Mouse (Mus musculus) adrenal gland, postnatal 4 days (tissue): ENCODE results near the gene Fndc1. TPM values are rescaled to one million over a fixed set of nuclear protein-coding genes. Genes with fewer than 3 reads are reported as not detected.

ENCODE experiments used
- DNase-seq, 2 experiments: peaks; one replicate each; pipeline ENCODE4 v3.0.0; 2021 to 2022; ENCODE audit warnings: low spot score in 2 of 2, mixed read lengths in 2 of 2
- long read RNA-seq, 2 experiments: library from polyadenylated mRNA; stranded (forward); transcript quantifications; one replicate each; pipeline ENCODE4 v2.0.0; 2021
- total RNA-seq, 2 experiments: library from RNA; stranded (reverse); gene quantifications; 2 replicates each; pipeline ENCODE4 v1.2.3; 2021

The Fndc1 gene
- 10 to 100 TPM; 38.7 to 48.5 TPM for total RNA-seq
- long read RNA-seq, experiment 1, partial matches to known transcripts, result 3 of 6 reads
- long read RNA-seq, experiment 1, other reads (novel, unspliced or antisense), result 3 of 6 reads
- long read RNA-seq, experiment 2, partial matches to known transcripts, result 5 of 6 reads
- long read RNA-seq, experiment 2, other reads (novel, unspliced or antisense), result 1 of 6 reads

GRCm38 (mm10) chr17:7826819-7827515, at the start of gene Fndc1:
TSS of gene Fndc1 (minus strand) at chr17:7827302.
- peak; percentile 25 to 29 for DNase-seq

GRCm38 (mm10) chr17:7876541-7876940, 49.4 kb upstream of the Fndc1 start:
- no peak for DNase-seq

DNA sequence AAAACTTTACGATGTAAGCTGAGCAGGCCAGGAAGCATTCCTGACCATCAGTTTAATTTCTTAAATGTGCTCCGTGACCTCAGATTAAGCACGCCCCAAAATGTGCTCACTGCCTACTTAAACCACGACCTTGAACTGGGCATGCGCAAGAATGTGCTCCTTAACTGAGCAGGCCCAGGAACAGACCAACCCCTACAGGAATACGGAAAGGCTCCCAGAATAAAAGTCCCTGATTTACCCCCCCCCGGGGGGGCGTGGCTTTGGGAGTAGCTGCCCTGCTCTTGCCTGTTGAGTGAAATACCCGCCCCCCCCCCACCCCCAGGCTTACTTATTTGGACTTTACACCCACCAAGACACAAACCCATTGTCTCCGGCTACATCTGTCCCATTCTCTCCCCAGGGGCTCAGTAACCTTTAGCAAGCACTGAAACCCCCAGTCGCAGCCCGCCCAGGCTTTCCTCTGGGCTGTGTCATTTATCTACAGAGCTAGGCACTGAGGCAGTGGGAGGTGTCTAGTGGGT, 48.9 kb upstream of the Fndc1 start:
- no peak for DNase-seq

DNA sequence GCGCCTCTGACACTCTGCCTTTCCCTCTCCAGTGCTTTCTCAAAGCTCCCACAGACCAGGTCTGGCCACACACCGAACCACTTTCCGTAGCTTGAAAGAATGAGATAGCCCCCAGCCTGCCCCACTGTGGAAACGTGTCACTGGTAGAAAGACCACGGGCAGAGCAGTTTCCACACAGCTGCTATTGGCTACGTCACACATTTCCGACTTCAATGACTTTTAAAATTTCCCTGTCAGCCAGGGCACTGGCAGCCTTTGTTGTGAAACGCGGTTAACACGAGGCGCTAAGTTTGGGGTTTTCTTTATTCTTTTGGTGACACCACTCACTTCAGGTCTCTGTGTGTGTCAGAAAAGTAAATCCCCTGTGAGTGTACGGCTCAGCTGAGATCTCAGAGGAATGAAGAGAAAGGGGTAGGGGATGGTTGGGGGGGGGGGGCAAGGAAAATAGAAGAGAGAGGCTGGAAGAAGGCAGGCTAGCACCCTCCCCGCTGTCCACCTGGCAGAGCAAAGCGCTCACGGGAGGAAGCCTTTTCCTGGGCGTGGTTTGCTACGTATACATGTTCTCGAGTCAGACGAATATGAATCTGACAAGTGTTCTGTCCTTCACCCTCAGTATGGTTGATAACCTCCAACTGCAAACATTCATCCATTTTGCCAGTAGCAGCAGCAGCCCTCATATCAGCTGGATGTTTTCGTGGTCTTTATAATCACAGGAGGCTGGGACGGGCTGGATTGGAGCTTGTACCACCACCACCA, 47.9 kb upstream of the Fndc1 start:
- DNase-seq, result no peak

DNA sequence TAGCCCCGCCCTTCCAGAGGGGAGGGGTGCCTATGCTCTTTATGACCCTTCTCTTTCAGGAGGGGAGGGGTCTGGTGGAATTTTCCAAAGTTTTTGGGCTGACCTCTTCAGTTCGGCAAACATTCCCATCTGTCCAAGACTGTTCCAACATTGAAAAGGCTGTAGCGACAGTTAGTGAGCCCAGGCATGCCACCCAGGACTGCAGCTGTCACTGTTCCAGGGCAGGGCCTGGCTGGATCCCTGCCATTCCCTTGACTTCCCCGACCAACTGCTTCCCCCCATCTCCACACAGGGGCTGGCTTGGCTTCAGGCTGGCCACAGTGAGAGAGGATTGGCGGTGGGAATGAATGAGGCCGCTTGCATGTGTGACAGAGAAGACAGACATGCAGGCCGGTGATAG, 46.3 kb upstream of the Fndc1 start:
- DNase-seq, result no peak

DNA sequence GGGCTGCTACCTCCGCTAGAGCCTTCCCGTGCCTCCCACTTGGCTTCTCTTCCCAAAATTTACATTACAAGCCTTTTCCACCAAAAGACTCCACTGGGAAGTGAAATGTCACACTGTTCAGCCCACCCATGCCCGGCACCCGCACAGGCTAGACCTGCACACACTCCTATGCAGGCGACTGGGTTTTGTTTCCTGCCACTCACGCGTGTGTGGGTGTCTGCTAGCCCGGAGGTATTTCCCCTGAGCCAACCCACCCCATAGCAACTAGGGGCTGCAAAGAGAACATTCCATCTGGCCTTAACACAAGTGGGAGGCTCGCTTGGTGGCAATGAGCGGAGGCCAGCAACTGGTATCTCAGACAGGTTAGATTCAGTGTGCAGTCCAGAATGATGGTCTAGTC, 44.7 kb upstream of the Fndc1 start:
- DNase-seq, result no peak

DNA sequence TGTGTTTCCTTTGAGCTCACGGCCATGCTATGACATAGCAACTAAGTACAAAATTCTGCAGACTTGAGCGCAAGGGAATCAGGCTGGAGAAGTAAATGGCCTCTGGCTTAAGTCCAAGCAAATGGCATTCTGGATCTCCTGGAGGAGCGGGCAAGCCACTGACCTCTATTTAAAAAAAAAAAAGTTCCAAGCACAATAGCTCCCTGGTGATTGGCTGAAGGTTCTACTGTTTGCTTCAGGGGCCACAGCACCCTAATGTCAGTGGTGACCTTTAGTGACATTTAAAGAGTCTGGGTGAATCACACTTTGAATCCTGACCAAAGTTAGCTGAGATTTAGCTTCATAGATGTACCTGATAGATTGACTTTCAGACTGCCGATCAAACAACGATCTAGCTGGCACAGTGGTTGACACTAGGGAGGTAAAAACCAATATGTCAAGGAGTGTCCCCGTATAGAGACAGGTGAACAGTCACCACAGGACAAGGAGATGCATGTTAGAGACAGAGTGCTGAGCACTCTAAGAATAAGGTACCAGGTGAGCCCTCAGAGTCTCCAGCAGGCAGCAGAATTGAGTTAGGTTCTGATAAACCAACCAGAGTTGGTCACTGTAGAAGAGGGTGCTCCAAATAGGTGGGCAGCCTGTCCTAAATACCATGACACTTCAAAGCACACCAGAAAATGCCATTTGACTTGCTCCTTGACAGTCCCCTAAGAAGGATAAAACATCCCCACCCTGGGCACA, 43.9 kb upstream of the Fndc1 start:
- no peak for DNase-seq

DNA sequence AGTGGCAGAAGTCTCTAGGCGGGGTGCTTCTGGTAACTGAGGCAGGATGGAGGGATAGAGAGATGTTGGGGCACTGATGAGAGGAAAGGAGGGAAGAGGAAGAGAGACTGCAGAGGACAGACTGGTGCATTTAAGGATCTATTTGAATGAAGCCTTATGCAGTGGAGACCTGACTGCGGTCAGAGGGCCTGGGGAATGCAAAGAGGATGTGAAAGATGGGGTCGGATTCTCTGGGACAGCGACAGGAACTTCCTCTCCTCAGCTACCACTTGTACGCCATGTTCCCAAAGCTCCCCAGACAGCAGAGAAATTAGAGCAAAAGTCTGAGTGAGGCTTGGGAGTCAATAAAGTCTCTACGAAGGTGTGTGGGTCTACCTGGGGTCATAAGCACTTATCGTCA, 42.0 kb upstream of the Fndc1 start:
- DNase-seq, result no peak

DNA sequence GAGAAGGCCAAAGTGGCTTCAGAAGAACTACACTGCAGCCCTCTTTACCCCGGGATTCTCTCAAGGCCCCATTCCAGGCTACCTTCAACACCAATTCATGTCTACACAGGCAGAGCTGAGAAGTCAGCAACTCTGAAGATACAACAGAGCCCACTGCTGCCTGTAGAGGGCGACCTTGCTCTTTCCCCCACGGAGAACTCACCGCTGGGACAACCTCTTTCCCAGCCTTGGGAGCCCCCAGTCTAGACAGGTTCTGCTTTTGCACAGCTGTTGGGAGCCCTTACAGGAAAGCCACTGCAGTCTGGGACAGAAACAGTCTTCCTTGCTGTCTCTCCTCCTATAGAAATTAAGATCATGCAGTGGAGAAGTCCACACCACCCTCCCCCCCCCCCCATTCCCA, 41.5 kb upstream of the Fndc1 start:
- DNase-seq, result peak; percentile 42 to 52

- DNase-seq, result no peak
Measured at GRCm38 (mm10) chr17:7864740-7865139, 37.6 kb upstream of the Fndc1 start.

GRCm38 (mm10) chr17:7863745-7864144, 36.6 kb upstream of the Fndc1 start:
- DNase-seq, result peak; percentile 45 to 48

- DNase-seq, result no peak
Measured at GRCm38 (mm10) chr17:7860845-7861360, 33.8 kb upstream of the Fndc1 start.

GRCm38 (mm10) chr17:7857658-7858057, 30.6 kb upstream of the Fndc1 start:
- no peak for DNase-seq

GRCm38 (mm10) chr17:7855851-7856250, 28.7 kb upstream of the Fndc1 start:
- DNase-seq, result no peak

GRCm38 (mm10) chr17:7851979-7852378, 24.9 kb upstream of the Fndc1 start:
- DNase-seq, result no peak

DNA sequence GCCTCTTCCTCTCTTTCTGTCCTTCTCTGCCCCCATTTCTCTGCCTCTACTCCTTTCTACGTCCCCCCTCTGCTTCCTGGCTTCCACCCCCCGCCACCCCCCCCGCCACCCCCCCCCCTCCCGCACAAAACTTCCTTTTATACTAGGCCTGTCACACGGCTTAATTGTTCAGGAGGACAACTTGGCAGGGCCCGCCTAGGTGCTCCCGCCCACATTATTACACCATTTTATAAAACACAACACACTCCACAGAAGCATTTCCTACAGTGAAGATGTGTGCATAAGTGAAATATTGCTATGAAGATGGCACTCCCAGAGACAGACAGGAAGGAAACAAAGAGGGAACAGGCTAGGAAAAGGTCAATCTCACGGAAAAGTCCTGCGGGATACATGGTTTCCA, 24.4 kb upstream of the Fndc1 start:
- no peak for DNase-seq

- DNase-seq, result no peak
Measured at GRCm38 (mm10) chr17:7850246-7850645, 23.1 kb upstream of the Fndc1 start.

GRCm38 (mm10) chr17:7840505-7841290, 13.6 kb upstream of the Fndc1 start:
- no peak for DNase-seq

- DNase-seq, result no peak
Measured at GRCm38 (mm10) chr17:7827586-7827985, 484 bp upstream of the Fndc1 start.

GRCm38 (mm10) chr17:7825416-7825815, 1.7 kb downstream of the Fndc1 start:
- DNase-seq, result no peak
